Mouse (Mus musculus) stomach, embryonic 16.5 days (tissue): ENCODE data around the gene Slc35b3. TPM values are rescaled to one million over a fixed set of nuclear protein-coding genes. Genes with fewer than 3 reads are reported as not detected.

Experiments
- ATAC-seq: fragments of 200-750 bp; cut with Nextera tagmentation; 2 replicates; pipeline ENCODE4 v1.8.0; 2017; ENCODE audit warnings: moderate number of reproducible peaks, moderate TSS enrichment; ENCODE audit not compliant: insufficient read depth, low FRiP score
- H3K27ac ChIP-seq: fragments of 300-500 bp; sonication (generic); 2 replicates; pipeline ENCODE4 v1.5.1; 2014; ENCODE audit warnings: low read length
- H3K27me3 ChIP-seq: fragments of 300-500 bp; sonication (generic); 2 replicates; pipeline ENCODE4 v1.6.1; 2014; ENCODE audit warnings: low read length, control low read depth, mixed read lengths; ENCODE audit not compliant: control insufficient read depth, insufficient read depth
- H3K36me3 ChIP-seq: fragments of 300-500 bp; sonication (generic); 2 replicates; pipeline ENCODE4 v1.6.1; 2014; ENCODE audit warnings: low read length; ENCODE audit not compliant: control insufficient read depth, insufficient read depth
- H3K4me1 ChIP-seq: fragments of 300-500 bp; sonication (generic); 2 replicates; pipeline ENCODE4 v1.6.1; 2014; ENCODE audit warnings: low read length, control low read depth, mixed read lengths; ENCODE audit not compliant: control insufficient read depth, insufficient read depth
- H3K4me2 ChIP-seq: fragments of 300-500 bp; sonication (generic); 2 replicates; pipeline ENCODE4 v1.6.1; 2014; ENCODE audit warnings: low read depth, low read length, mixed read lengths
- H3K4me3 ChIP-seq: fragments of 300-500 bp; sonication (generic); replicated peaks from 2 replicates; pipeline ENCODE4 v1.5.1; 2014; ENCODE audit warnings: mild to moderate bottlenecking, low read length
- H3K9ac ChIP-seq: fragments of 300-500 bp; sonication (generic); 2 replicates; pipeline ENCODE4 v1.6.1; 2014; ENCODE audit warnings: low read length
- H3K9me3 ChIP-seq: fragments of 300-500 bp; sonication (generic); replicated peaks from 2 replicates; pipeline ENCODE4 v1.6.1; 2016; ENCODE audit warnings: low read length, control low read depth; ENCODE audit not compliant: control insufficient read depth
- WGBS: fragments of 180-500 bp; shearing (Covaris S2); extraction: QIAGEN DNeasy Blood & Tissue Kit; methylation state at CpG from one replicate; pipeline ENCODE4 v1.1.7; 2014; 5-methylcytosine and 5-hydroxymethylcytosine counted together
- polyA plus RNA-seq: library from polyadenylated mRNA; unstranded; fragments of >200 nt; fragmentation: Nextera tagmentation; extraction: Ambion mirVana; gene quantifications from 2 replicates; pipeline ENCODE4 v1.2.1, GENCODE M21; 2015

Gene Slc35b3
- polyA plus RNA-seq, 1 experiment from 2014 or later = 42.4 TPM

- H3K9ac ChIP-seq = no peak overlapping the region
- ATAC-seq = no peak
- 72% methylated on average over 6 of the region's 6 CpGs for WGBS
- no peak overlapping the region for H3K4me3 ChIP-seq
- no peaks in the 10 kb centered on the region for H3K36me3 ChIP-seq
- H3K4me1 ChIP-seq = no peaks in the 10 kb centered on the region
- no peaks in the 10 kb centered on the region for H3K27me3 ChIP-seq
- H3K27ac ChIP-seq = no peak overlapping the region
- no peak overlapping the region for H3K4me2 ChIP-seq
- no peaks in the 10 kb centered on the region for H3K9me3 ChIP-seq
Measured at GRCm38 (mm10) chr13:38976978-38977377, 16.3 kb upstream of the Slc35b3 start.

GRCm38 (mm10) chr13:38975853-38976252 is 15.2 kb upstream of the Slc35b3 start:
- no peak overlapping the region for H3K27ac ChIP-seq
- no peaks in the 10 kb centered on the region for H3K9me3 ChIP-seq
- no peaks in the 10 kb centered on the region for H3K4me1 ChIP-seq
- no peak overlapping the region for H3K9ac ChIP-seq
- H3K27me3 ChIP-seq = no peaks in the 10 kb centered on the region
- ATAC-seq = no peak
- WGBS = 84% methylated on average over 5 of the region's 5 CpGs
- H3K4me3 ChIP-seq = no peak overlapping the region
- no peaks in the 10 kb centered on the region for H3K36me3 ChIP-seq
- H3K4me2 ChIP-seq = no peak overlapping the region

DNA sequence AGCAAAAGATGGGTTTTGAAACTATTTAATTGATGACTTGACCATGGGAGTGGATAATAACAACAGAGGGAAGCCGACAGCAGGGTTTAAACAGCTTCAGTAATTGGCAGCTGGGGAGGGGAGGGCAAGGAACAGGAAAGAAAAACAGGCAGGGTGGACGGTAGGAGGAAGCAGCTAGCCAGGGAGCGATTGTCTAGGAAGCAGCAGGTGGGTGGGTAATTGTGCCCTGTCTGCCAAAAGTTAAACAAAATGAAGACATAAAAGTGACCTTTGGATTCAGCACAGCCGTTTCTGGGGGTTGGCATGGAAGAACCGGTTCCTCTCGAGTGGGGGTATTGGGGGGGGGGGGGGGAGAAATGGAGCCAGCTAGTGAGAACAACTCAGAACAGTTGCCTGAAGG is 11.9 kb upstream of the Slc35b3 start:
- ATAC-seq = 0 out of 2 replicates have a peak, but pooled peaks have one; percentile 33
- H3K4me3 ChIP-seq = no peak overlapping the region
- no peak overlapping the region for H3K9ac ChIP-seq
- no peaks in the 10 kb centered on the region for H3K36me3 ChIP-seq
- H3K9me3 ChIP-seq = no peaks in the 10 kb centered on the region
- H3K27ac ChIP-seq = no peak overlapping the region
- H3K27me3 ChIP-seq = no peaks in the 10 kb centered on the region
- 10% methylated on average over 6 of the region's 6 CpGs for WGBS
- no peak overlapping the region for H3K4me2 ChIP-seq
- H3K4me1 ChIP-seq = no peaks in the 10 kb centered on the region

- Histone ChIP-seq H3K4me1 (no peaks in the 10 kb centered on the region), H3K9ac (no peak overlapping the region), H3K4me3 (no peak overlapping the region), H3K27me3 (no peaks in the 10 kb centered on the region), H3K9me3 (no peaks in the 10 kb centered on the region), H3K4me2 (no peak overlapping the region), H3K36me3 (no peaks in the 10 kb centered on the region), H3K27ac (no peak overlapping the region)
- 72% methylated on average over 4 of the region's 4 CpGs for WGBS
- no peak for ATAC-seq
Measured at GRCm38 (mm10) chr13:38971047-38971446, 10.4 kb upstream of the Slc35b3 start.

DNA sequence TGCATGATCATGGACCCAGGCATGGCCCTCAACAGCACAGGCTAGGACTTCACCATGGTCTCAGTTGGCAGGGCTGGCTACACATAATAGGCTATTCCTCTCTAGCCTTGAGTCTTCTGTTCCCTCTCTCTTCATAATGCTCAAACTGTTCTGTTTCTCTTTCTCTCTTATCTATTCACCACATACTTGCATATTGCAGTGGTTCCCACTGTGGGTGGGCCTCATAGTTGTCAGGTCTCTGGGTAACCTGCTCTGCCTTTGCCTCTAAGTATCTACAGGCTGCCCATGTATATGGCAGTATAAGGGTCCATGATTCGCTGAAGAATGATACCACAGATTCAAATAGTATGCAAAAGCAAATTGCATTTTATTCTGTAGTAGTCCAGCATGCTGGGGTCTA is 6.8 kb upstream of the Slc35b3 start:
- no peak overlapping the region for H3K4me2 ChIP-seq

DNA sequence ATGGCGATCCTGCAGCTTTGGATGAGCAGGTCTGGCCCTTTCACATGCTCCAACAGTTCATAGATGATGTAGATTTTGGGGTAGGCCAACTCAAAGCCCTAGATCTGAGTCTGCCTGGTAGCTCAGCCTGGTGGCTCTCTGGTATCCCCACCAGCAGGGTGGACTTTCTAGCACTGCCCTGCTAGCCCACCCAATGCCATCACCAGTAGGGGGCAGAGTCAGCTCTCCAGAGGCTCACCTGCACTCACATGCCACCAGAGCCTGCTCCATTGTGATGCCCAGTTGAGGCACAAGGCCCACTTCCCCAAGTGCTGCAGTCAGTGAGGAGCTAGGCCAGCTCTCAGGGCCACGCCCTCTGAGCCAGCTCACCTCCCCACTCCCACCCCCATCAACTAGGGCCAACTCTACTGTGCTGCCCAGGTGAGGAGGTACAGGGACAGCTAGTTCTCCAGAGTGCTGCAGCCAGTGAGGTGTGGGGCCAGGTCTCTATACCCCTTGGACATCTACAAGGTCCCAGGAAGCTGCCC is 6.3 kb upstream of the Slc35b3 start:
- Histone ChIP-seq H3K27me3 (no peaks in the 10 kb centered on the region), H3K4me1 (no peaks in the 10 kb centered on the region), H3K27ac (no peak overlapping the region), H3K9ac (no peak overlapping the region), H3K9me3 (no peaks in the 10 kb centered on the region), H3K4me2 (no peak overlapping the region), H3K4me3 (no peak overlapping the region), H3K36me3 (no peaks in the 10 kb centered on the region)
- 88% methylated on average over 2 of the region's 2 CpGs for WGBS
- ATAC-seq = no peak

More for the DNA sequence above, 6.8 kb upstream of the Slc35b3 start:
- Histone ChIP-seq H3K27ac (no peak overlapping the region), H3K9me3 (no peaks in the 10 kb centered on the region), H3K4me3 (no peak overlapping the region), H3K36me3 (no peaks in the 10 kb centered on the region), H3K27me3 (no peaks in the 10 kb centered on the region), H3K9ac (no peak overlapping the region), H3K4me1 (no peaks in the 10 kb centered on the region)
- 83% methylated on average over 1 of the region's 1 CpGs for WGBS
- ATAC-seq = no peak

- no peaks in the 10 kb centered on the region for H3K36me3 ChIP-seq
- H3K9me3 ChIP-seq = no peaks in the 10 kb centered on the region
- 64% methylated on average over 2 of the region's 2 CpGs for WGBS
- no peak overlapping the region for H3K9ac ChIP-seq
- no peak overlapping the region for H3K4me3 ChIP-seq
- H3K27me3 ChIP-seq = no peaks in the 10 kb centered on the region
- H3K27ac ChIP-seq = no peak overlapping the region
- ATAC-seq = no peak
- no peak overlapping the region for H3K4me2 ChIP-seq
- peaks cover 13% of the 10 kb centered on the region for H3K4me1 ChIP-seq
Measured at GRCm38 (mm10) chr13:38962771-38963170, 2.1 kb upstream of the Slc35b3 start.

GRCm38 (mm10) chr13:38958037-38958436 is 2.6 kb downstream of the Slc35b3 start:
- WGBS = 46% methylated on average over 5 of the region's 5 CpGs
- H3K27me3 ChIP-seq = no peaks in the 10 kb centered on the region
- peaks cover 17% of the 10 kb centered on the region for H3K4me1 ChIP-seq
- peak overlapping the region; percentile 10; the same call in 1 of the 2 replicates for H3K27ac ChIP-seq
- no peak overlapping the region for H3K4me3 ChIP-seq
- ATAC-seq = no peak
- no peak overlapping the region for H3K9ac ChIP-seq
- H3K9me3 ChIP-seq = no peaks in the 10 kb centered on the region
- peak overlapping the region; percentile 14 for H3K4me2 ChIP-seq
- peaks cover 11% of the 10 kb centered on the region for H3K36me3 ChIP-seq

DNA sequence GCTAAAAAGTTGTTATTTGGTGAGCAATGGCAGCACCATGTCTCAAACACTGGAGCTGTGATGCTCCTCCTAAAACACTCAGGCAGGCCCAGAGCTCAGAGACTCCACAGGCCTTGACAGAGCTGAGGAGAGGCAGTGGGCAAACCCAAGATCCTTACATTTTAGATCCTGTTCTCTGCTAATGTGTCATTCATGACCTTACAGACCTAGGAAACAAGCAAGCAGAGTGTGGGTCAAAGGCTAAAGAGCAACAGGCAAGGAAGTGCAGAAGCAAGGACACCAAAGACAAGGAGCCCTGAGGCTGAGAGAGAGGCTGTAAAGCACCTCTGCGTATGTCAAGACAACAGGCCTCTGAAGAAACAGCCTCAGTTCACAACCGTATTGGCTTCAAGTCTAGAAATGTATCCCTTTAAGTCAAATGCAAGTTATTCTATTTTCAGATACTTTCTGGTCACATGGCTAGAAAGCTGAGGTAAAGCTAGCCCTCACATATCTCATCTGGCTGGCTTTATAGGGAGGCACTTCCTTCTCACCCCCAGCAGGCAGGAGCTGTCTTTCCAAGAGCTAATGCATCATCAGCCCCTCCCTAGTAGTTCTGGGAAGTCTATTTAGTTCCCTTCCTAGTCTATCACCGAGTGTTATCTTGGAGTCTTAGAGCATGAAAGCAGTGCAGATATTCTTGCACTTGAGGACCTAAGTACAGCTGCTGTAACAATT is 14.2 kb downstream of the Slc35b3 start:
- H3K4me2 ChIP-seq = no peak overlapping the region
- no peak for ATAC-seq
- H3K9me3 ChIP-seq = no peaks in the 10 kb centered on the region
- peaks cover 11% of the 10 kb centered on the region for H3K36me3 ChIP-seq
- H3K4me1 ChIP-seq = no peaks in the 10 kb centered on the region
- no peak overlapping the region for H3K4me3 ChIP-seq
- H3K9ac ChIP-seq = no peak overlapping the region
- H3K27me3 ChIP-seq = no peaks in the 10 kb centered on the region
- WGBS = 74% methylated on average over 3 of the region's 3 CpGs
- H3K27ac ChIP-seq = no peak overlapping the region
